Mouse (Mus musculus): ENCODE measurements around the gene Timm8a2. TPM values are rescaled to one million over a fixed set of nuclear protein-coding genes. Genes with fewer than 3 reads are reported as not detected.
A peak's percentile ranks its signal among the peaks of the same experiment; 100 is the strongest.

Timm8a2 gene
- not detected in 2 replicates for total RNA-seq (2012; rRNA removed)
- polyA plus RNA-seq (2012; ENCODE audit: insufficient read depth in 1 of 2, insufficient read length in 2 of 2, low read depth in 1 of 2, low replicate concordance in 2 of 2, missing spikeins in 1 of 2): under 1 TPM in 1 of 2 experiments, not detected in 1; 0.18 TPM

DNA sequence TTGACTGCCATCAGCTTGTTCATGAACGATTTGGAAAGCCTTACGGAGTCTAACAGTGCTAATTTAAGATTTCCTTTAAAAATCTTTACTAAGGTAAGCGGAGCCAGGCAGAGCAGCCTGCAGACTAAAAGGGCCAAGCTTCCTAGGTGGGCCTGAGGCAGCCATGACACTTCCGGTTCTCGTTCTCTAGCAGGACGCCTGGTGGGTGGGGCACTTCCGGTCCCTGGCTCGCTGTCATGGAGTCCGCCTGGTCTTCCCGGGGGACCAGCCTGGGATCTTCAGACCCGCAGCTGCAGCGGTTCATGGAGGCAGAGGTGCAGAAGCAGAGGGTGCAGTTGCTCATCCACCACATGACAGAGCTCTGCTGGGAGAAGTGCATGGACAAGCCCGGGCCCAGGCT, at the start of gene Timm8a2:
Gene Timm8a2 (plus strand): TSS at position 224 of the 400 bp plus-strand sequence.
- H3K27me3 ChIP-seq (ENCODE audit: control insufficient read depth in 1 of 2, insufficient read depth in 2 of 2, low read length in 2 of 2): no peaks in the 10 kb centered on the region
- H3K4me3 ChIP-seq (ENCODE audit: control insufficient read depth in 1 of 2, insufficient read depth in 1 of 2, low read depth in 2 of 2, low read length in 2 of 2): no peak within 1 kb of the TSS
- TF ChIP-seq MYB (IDR thresholded peaks at IDR 0.05; ENCODE audit: low read depth, low read length) (no peak), EP300 (IDR thresholded peaks at IDR 0.05; ENCODE audit: low read depth in 1 of 2, low read length in 2 of 2) (no peak), ZNF384 (IDR thresholded peaks at IDR 0.05; ENCODE audit: low read depth, low read length) (no peak), JUND (IDR thresholded peaks at IDR 0.05; ENCODE audit: low read depth, low read length) (no peak), RAD21 (IDR thresholded peaks at IDR 0.05; ENCODE audit: low read depth, low read length) (no peak), RCOR1 (IDR thresholded peaks at IDR 0.05; ENCODE audit: low read depth, low read length) (no peak), HCFC1 (IDR thresholded peaks at IDR 0.05; ENCODE audit: low read depth, low read length) (no peak), TAL1 (IDR thresholded peaks at IDR 0.05; ENCODE audit: low read length) (no peak), MYC (IDR thresholded peaks at IDR 0.05; ENCODE audit: low read depth, low read length) (no peak), CTCF (IDR thresholded peaks at IDR 0.05 in 2 of 3, conservative IDR thresholded peaks at IDR 0.05 in 1 of 3; ENCODE audit: control insufficient read depth in 1 of 3, insufficient read depth in 1 of 3, low read depth in 2 of 3, low read length in 3 of 3, poor library complexity in 1 of 3, severe bottlenecking in 1 of 3) (no peak), ZKSCAN1 (IDR thresholded peaks at IDR 0.05; ENCODE audit: low read depth, low read length) (no peak), UBTF (IDR thresholded peaks at IDR 0.05; ENCODE audit: borderline replicate concordance, insufficient read depth, low read depth, low read length) (no peak), TBP (IDR thresholded peaks at IDR 0.05; ENCODE audit: low read depth, low read length) (no peak), NELFE (IDR thresholded peaks at IDR 0.05; ENCODE audit: low read depth, low read length) (no peak), MAZ (IDR thresholded peaks at IDR 0.05; ENCODE audit: low read depth, low read length) (no peak), BHLHE40 (IDR thresholded peaks at IDR 0.05; ENCODE audit: borderline replicate concordance, low read depth, low read length) (no peak), E2F4 (IDR thresholded peaks at IDR 0.05; ENCODE audit: borderline replicate concordance, low read depth, low read length) (no peak), GATA1 (IDR thresholded peaks at IDR 0.05; ENCODE audit: low read depth, low read length) (no peak), ZMIZ1 (IDR thresholded peaks at IDR 0.05; ENCODE audit: low read depth, low read length) (no peak), USF1 (IDR thresholded peaks at IDR 0.05; ENCODE audit: low read depth, low read length) (no peak)
- no peaks in the 10 kb centered on the region for H3K9me3 ChIP-seq (replicated peaks; ENCODE audit: insufficient read depth, low read length)
- H3K4me1 ChIP-seq (ENCODE audit: control insufficient read depth in 1 of 2, insufficient read depth in 2 of 2, low read length in 2 of 2): peaks cover 12 to 14% of the 10 kb centered on the region in 2 experiments
- no peak within 1 kb of the TSS for H3K9ac ChIP-seq (ENCODE audit: control insufficient read depth, low read depth, low read length, poor library complexity, severe bottlenecking)
- no peak for DNase-seq (ENCODE audit: low read depth, low spot score)
- H3K27ac ChIP-seq (ENCODE audit: control insufficient read depth, low read depth, low read length): no peak within 1 kb of the TSS
- no peaks in the 10 kb centered on the region for H3K79me2 ChIP-seq (ENCODE audit: control insufficient read depth, insufficient read depth, low read length, poor library complexity)
- peaks cover 0 to 8% of the 10 kb centered on the region in 2 experiments; a peak in 2 of 4 replicates for H3K36me3 ChIP-seq (ENCODE audit: control insufficient read depth in 1 of 2, insufficient read depth in 2 of 2, low read length in 2 of 2)

DNA sequence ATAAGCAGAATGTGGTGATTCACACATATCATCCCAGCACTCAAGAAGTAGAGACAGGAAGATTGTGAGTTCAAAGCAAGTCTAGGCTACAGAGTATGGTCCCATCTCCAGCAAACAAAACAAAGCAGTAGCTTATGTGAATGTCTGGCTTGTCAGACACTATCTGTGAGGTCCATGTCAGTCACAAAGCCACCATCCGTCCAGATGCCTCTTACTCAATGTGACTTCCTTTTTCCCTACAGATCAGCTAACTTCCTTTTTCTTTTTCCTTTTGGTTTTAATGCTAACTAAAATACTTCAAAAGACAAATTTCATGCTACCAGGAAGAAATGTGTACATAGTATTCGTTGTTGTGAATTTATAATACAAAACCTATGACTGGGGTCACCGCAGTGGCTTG, 49.0 kb upstream of the Timm8a2 start:
- Histone ChIP-seq H3K4me3 (ENCODE audit: control insufficient read depth in 1 of 2, insufficient read depth in 1 of 2, low read depth in 2 of 2, low read length in 2 of 2) (no peak overlapping the region), H3K9ac (ENCODE audit: control insufficient read depth, low read depth, low read length, poor library complexity, severe bottlenecking) (no peak overlapping the region), H3K9me3 (replicated peaks; ENCODE audit: insufficient read depth, low read length) (no peaks in the 10 kb centered on the region), H3K36me3 (ENCODE audit: control insufficient read depth in 1 of 2, insufficient read depth in 2 of 2, low read length in 2 of 2) (peaks cover 0 to 18% of the 10 kb centered on the region in 2 experiments; a peak in 2 of 4 replicates), H3K27ac (ENCODE audit: control insufficient read depth, low read depth, low read length) (peak overlapping the region; percentile 37; the same call in 1 of the 2 replicates), H3K4me1 (ENCODE audit: control insufficient read depth in 1 of 2, insufficient read depth in 2 of 2, low read length in 2 of 2) (peaks cover 8 to 12% of the 10 kb centered on the region in 2 experiments), H3K79me2 (ENCODE audit: control insufficient read depth, insufficient read depth, low read length, poor library complexity) (no peaks in the 10 kb centered on the region), H3K27me3 (ENCODE audit: control insufficient read depth in 1 of 2, insufficient read depth in 2 of 2, low read length in 2 of 2) (no peaks in the 10 kb centered on the region)
- peak; percentile 87 for DNase-seq (ENCODE audit: low read depth, low spot score)
- TF ChIP-seq RCOR1 (IDR thresholded peaks at IDR 0.05; ENCODE audit: low read depth, low read length) (0 out of 2 replicates have a peak, but pooled peaks have one; percentile 42), MYB (IDR thresholded peaks at IDR 0.05; ENCODE audit: low read depth, low read length) (no peak), RAD21 (IDR thresholded peaks at IDR 0.05; ENCODE audit: low read depth, low read length) (no peak), TBP (IDR thresholded peaks at IDR 0.05; ENCODE audit: low read depth, low read length) (peak; percentile 32; the same call in 1 of the 2 replicates), MEF2A (IDR thresholded peaks at IDR 0.05; ENCODE audit: extremely low read depth, insufficient replicate concordance, low read depth, low read length, poor library complexity, severe bottlenecking) (no peak), NELFE (IDR thresholded peaks at IDR 0.05; ENCODE audit: low read depth, low read length) (no peak), GABPA (IDR thresholded peaks at IDR 0.05; ENCODE audit: low read depth, low read length) (no peak), GATA1 (IDR thresholded peaks at IDR 0.05; ENCODE audit: low read depth, low read length) (peak; percentile 66), EP300 (IDR thresholded peaks at IDR 0.05; ENCODE audit: low read depth in 1 of 2, low read length in 2 of 2) (peak; percentile 53 to 83), TCF12 (IDR thresholded peaks at IDR 0.05; ENCODE audit: low read depth, low read length) (0 out of 2 replicates have a peak, but pooled peaks have one; percentile 15), CHD1 (IDR thresholded peaks at IDR 0.05; ENCODE audit: low read depth, low read length) (no peak), CHD2 (IDR thresholded peaks at IDR 0.05; ENCODE audit: low read length) (no peak), SIN3A (IDR thresholded peaks at IDR 0.05; ENCODE audit: low read length) (no peak; the same call in 1 of the 2 replicates), ETS1 (IDR thresholded peaks at IDR 0.05; ENCODE audit: low read depth, low read length) (0 out of 2 replicates have a peak, but pooled peaks have one; percentile 32), ELF1 (IDR thresholded peaks at IDR 0.05; ENCODE audit: low read depth, low read length) (no peak), E2F4 (IDR thresholded peaks at IDR 0.05; ENCODE audit: borderline replicate concordance, low read depth, low read length) (no peak), MXI1 (IDR thresholded peaks at IDR 0.05; ENCODE audit: low read depth, low read length) (no peak), MAZ (IDR thresholded peaks at IDR 0.05; ENCODE audit: low read depth, low read length) (no peak), HCFC1 (IDR thresholded peaks at IDR 0.05; ENCODE audit: low read depth, low read length) (no peak), MYC (IDR thresholded peaks at IDR 0.05; ENCODE audit: low read depth, low read length) (no peak)

Measured in MEL (cell line).